Mouse (Mus musculus) layer of hippocampus, postnatal 25 days (tissue): ENCODE results near the gene Megf11. TPM values are rescaled to one million over a fixed set of nuclear protein-coding genes. Genes with fewer than 3 reads are reported as not detected.

Source experiments
- DNase-seq, 2 experiments: peaks; one replicate each; pipeline ENCODE4 v3.0.0; 2022; ENCODE audit warnings: mixed read lengths in 2 of 2, low spot score in 1 of 2; ENCODE audit errors: extremely low spot score in 1 of 2
- total RNA-seq, 2 experiments: library from RNA; stranded (reverse); gene quantifications; 2 replicates each; pipeline ENCODE4 v1.2.3; 2021

The Megf11 gene
- total RNA-seq, 2 experiments from 2014 or later: 14.0 to 15.6 TPM

GRCm38 (mm10) chr9:64507207-64507517 lies 121.7 kb downstream of the Megf11 start:
- DNase-seq: no peak

GRCm38 (mm10) chr9:64507995-64508394 lies 122.6 kb downstream of the Megf11 start:
- no peak for DNase-seq

- DNase-seq: no peak
These were observed 129.4 kb downstream of the Megf11 start for GRCm38 (mm10) chr9:64514826-64515225.

- DNase-seq: no peak
These were observed 134.7 kb downstream of the Megf11 start for GRCm38 (mm10) chr9:64519921-64520746.

- no peak for DNase-seq
These were observed 135.4 kb downstream of the Megf11 start for GRCm38 (mm10) chr9:64520747-64521283.

GRCm38 (mm10) chr9:64523264-64524045 lies 138.0 kb downstream of the Megf11 start:
- no peak for DNase-seq

GRCm38 (mm10) chr9:64528061-64528460 lies 142.6 kb downstream of the Megf11 start:
- DNase-seq: peak in 1 of 2 experiments; percentile 12

GRCm38 (mm10) chr9:64528595-64528994 lies 143.2 kb downstream of the Megf11 start:
- no peak for DNase-seq

GRCm38 (mm10) chr9:64531935-64532334 lies 146.5 kb downstream of the Megf11 start:
- no peak for DNase-seq

GRCm38 (mm10) chr9:64532711-64533242 lies 147.4 kb downstream of the Megf11 start:
- no peak for DNase-seq

GRCm38 (mm10) chr9:64533488-64534119 lies 148.2 kb downstream of the Megf11 start:
- no peak for DNase-seq

- no peak for DNase-seq
These were observed 148.9 kb downstream of the Megf11 start for GRCm38 (mm10) chr9:64534313-64534712.

GRCm38 (mm10) chr9:64534856-64535539 lies 149.6 kb downstream of the Megf11 start:
- DNase-seq: no peak

- no peak for DNase-seq
These were observed 152.4 kb downstream of the Megf11 start for GRCm38 (mm10) chr9:64537821-64538220.

- no peak for DNase-seq
These were observed 156.8 kb downstream of the Megf11 start for GRCm38 (mm10) chr9:64542246-64542645.

GRCm38 (mm10) chr9:64543125-64543524 lies 157.7 kb downstream of the Megf11 start:
- DNase-seq: no peak

- no peak for DNase-seq
These were observed 161.0 kb downstream of the Megf11 start for GRCm38 (mm10) chr9:64546344-64546991.

GRCm38 (mm10) chr9:64548332-64548731 lies 162.9 kb downstream of the Megf11 start:
- DNase-seq: no peak

GRCm38 (mm10) chr9:64551307-64551706 lies 165.9 kb downstream of the Megf11 start:
- DNase-seq: no peak

- no peak for DNase-seq
These were observed 166.6 kb downstream of the Megf11 start for GRCm38 (mm10) chr9:64552046-64552445.
